Mouse (Mus musculus): Measurements from ENCODE around the gene Slc34a1. TPM values are rescaled to one million over a fixed set of nuclear protein-coding genes. Genes with fewer than 3 reads are reported as not detected.

Gene Slc34a1
- not detected for total RNA-seq (2021)

DNA sequence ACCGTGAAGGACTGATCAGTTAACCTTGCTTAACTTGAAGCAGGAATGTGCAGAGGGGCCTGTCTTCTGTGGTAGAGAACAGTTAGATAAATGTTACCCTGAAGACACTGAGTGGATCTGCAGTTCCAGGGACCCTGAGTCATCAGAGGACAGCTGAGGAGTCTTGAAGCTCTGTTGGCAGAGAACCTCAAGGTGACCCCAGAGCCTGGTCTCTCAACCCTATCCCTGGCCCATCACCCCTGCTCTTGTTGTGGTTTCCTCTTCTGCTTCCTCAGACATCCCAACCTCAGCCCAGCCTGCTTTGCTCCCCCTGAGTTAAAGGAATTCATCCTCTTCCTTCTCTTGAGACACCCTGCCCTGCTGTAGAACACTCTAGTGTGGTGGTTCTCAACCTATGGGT lies at the start of gene Slc34a1:
TSS of gene Slc34a1 (plus strand) at position 100 of the 400 bp plus-strand sequence.
- no peak for DNase-seq (ENCODE audit: low spot score)

DNA sequence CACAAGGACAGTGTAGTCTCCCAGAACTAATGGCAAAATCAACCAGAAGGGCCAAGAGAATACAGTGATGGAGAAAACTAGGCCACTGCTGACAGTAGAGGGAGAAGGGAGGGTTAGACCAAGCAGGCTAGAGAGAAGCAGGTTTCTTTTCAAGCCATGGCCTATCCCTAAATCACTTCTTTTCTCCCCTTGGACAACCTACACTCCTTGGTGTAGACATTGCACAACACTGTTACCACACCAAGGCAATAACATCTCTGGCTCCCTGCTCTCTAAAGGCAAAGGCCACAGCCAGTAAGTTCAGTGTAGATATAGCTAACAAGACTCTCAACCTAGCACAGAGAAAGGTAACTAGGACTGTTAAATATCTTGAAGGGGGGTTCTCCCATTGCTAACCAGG lies 36.8 kb upstream of the Slc34a1 start:
- intact Hi-C loops (cut with DNase I), result no loop called here

More for the DNA sequence above, at the start of gene Slc34a1:
- intact Hi-C loops (cut with DNase I), result no loop called here

GRCm38 (mm10) chr13:55361974-55362452 lies 36.0 kb upstream of the Slc34a1 start:
- no peak for DNase-seq (ENCODE audit: low spot score)
- intact Hi-C loops (cut with DNase I), result no loop called here

More for the DNA sequence above, 36.8 kb upstream of the Slc34a1 start:
- DNase-seq (ENCODE audit: low spot score), result no peak

DNA sequence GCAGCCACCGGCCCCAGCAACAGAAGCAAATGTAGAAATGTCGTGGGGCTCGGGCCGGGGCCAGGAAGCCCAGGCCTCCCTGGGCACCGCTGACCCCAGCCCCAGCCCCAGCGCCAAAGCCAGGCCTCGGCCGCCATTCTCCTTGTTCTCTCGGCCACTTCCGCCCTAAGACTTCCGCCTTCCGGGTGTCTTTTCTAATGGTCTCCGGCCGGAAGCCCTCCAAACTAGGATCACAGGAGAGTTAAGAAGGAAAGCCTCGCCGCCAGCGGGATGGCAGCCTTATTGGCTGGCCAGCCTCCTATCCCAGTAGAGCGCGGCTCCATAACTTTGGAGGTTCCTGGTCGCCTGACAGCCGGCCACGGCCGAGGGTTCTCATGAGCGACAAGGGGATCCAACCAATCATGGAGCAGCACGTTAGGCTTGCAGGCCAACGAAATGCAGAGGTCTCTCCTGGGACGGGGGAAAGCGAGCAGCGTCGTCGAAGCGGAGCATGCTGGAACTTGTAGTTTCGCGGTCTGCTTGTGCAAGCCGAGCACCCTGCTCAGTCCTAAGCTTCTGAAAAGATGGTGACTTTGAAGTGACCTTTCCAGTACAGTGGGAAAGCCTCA lies 35.4 kb upstream of the Slc34a1 start, which contains the start of gene Lman2:
TSS of gene Lman2 (minus strand) at position 331 of the 608 bp plus-strand sequence.
- DNase-seq (ENCODE audit: low spot score), result peak; percentile 97
- intact Hi-C loops (cut with DNase I), result no loop called here

DNA sequence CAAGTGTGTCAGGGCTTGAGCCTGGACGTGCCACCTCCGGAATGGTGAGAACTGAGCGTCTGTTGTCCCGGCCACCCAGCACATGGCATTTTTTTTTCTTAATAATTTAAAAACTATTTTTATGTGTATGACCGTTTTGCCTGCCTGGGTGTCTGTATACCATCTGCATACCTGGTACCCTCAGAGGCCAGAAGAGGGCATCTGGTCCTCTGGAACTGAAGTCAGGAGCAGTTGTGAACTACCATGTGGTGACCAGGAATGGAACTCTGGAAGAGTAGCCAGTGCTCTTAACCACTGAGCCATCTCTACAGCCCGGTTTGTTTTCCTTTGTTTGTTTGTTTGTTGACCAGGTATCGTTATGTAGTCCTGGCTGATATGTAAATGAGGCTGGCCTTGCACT lies 29.6 kb upstream of the Slc34a1 start:
- no peak for DNase-seq (ENCODE audit: low spot score)
- intact Hi-C loops (cut with DNase I), result no loop called here

GRCm38 (mm10) chr13:55369531-55370114 lies 28.4 kb upstream of the Slc34a1 start, which contains the start of gene Rgs14:
Rgs14 (plus strand) TSS chr13:55369732.
- no peak for DNase-seq (ENCODE audit: low spot score)
- intact Hi-C loops (cut with DNase I), result no loop called here

DNA sequence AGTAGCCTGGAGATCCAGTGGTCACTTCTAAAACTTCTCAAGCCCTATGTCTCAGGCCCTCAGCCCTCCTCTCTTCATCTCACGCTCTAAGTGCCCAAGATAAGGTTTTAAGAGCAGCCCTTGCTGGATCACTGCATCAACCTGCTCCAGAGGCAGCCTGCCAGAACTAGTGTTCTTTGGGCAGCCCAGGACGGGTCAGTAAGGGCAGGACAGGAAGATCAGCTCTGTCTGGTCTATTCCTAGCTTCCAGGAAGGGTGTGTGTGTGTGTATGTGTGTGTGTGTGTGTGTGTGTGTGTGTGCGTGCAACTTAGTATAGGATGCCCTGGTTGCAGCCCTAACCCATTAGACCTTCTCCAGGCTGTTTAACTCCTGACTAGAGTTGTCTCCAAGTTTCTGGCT lies 27.8 kb upstream of the Slc34a1 start:
- no peak for DNase-seq (ENCODE audit: low spot score)
- intact Hi-C loops (cut with DNase I), result no loop called here

GRCm38 (mm10) chr13:55371007-55371681 lies 26.8 kb upstream of the Slc34a1 start:
- intact Hi-C loops (cut with DNase I), result no loop called here
- DNase-seq (ENCODE audit: low spot score), result no peak

DNA sequence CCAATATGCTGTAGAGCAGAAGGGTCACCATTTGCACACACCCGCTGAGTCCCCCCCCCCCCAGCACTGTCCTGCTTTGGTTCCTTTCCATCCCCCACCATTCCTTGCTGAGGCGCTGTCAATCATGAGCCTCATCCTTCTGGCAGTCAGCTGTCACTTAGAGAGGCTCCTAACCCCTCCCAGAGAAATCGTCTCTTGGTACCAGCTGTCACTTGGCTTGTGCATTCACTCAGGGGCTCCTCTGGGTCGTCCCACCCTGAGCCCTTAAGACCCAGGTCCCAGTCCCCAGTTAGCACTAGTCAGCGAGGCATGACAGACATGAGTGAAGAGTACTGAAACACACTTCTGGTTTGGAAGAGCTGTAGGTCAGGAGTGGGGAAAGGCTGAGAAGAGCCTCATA lies 26.2 kb upstream of the Slc34a1 start:
- intact Hi-C loops (cut with DNase I), result no loop called here
- DNase-seq (ENCODE audit: low spot score), result no peak

DNA sequence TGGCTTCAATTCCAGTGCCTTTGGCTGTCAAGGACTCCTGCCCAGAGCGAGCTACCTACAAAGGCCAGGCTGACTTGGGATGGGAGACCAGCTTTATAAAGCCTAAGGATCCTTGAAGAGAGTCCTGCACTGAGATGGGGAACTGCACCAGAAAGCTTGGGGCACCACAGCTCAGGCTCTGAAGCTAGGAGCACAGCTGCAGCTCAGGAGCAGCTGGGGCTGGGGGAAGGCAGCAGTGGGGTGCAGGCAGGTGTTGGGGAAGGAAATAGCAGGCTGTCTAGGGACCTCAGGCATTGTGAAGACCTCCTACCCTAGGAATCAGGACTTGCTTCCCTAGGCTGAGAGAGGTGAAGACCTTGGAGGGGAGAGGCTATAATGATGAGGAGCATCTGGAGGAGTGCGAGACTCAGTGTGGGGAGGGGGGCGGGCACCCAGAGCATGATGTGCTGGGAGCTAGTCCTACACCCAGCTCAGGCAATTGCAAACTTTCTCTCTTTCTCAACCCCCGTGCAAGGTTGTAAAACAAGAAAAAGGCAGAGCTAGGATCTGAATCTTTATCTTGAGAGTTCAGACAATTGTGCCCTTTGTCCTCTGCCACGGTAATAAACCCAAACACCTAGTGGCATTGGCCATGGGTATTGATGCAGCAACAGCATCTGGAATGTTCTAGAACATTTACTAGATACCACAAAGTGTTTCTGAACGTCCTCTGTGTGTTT lies 23.6 kb upstream of the Slc34a1 start:
- intact Hi-C loops (cut with DNase I), result no loop called here
- DNase-seq (ENCODE audit: low spot score), result no peak

GRCm38 (mm10) chr13:55375877-55376276 lies 22.1 kb upstream of the Slc34a1 start:
- intact Hi-C loops (cut with DNase I), result no loop called here
- no peak for DNase-seq (ENCODE audit: low spot score)

- intact Hi-C loops (cut with DNase I), result no loop called here
- DNase-seq (ENCODE audit: low spot score), result no peak
Measured at GRCm38 (mm10) chr13:55378907-55379580, 18.9 kb upstream of the Slc34a1 start.

GRCm38 (mm10) chr13:55381790-55382189 lies 16.2 kb upstream of the Slc34a1 start:
- intact Hi-C loops (cut with DNase I), result no loop called here
- DNase-seq (ENCODE audit: low spot score), result no peak

DNA sequence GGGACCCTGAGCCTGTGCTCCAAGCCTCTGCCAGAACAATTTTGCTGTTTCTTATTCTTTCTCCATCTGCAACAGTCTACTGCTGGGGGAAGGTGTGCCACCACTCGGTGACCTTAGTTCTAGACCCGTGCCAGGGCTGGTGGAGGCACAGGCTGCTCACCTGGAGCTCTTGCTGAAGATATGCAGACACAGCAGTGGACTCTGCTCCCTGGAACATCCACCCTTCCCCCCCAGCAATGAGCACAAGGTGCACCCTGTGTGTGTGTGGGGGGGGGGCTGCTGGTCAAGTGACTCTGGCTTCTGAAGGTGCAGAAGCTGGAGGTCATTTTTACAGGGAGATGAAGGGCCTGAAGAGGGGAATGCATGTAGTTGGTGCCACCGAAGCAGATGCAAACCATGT lies 7.3 kb upstream of the Slc34a1 start:
- no peak for DNase-seq (ENCODE audit: low spot score)
- intact Hi-C loops (cut with DNase I), result no loop called here

GRCm38 (mm10) chr13:55391626-55392029 lies 6.4 kb upstream of the Slc34a1 start:
- intact Hi-C loops (cut with DNase I), result no loop called here
- no peak for DNase-seq (ENCODE audit: low spot score)

GRCm38 (mm10) chr13:55392933-55393332 lies 5.1 kb upstream of the Slc34a1 start:
- DNase-seq (ENCODE audit: low spot score), result no peak
- intact Hi-C loops (cut with DNase I), result no loop called here

DNA sequence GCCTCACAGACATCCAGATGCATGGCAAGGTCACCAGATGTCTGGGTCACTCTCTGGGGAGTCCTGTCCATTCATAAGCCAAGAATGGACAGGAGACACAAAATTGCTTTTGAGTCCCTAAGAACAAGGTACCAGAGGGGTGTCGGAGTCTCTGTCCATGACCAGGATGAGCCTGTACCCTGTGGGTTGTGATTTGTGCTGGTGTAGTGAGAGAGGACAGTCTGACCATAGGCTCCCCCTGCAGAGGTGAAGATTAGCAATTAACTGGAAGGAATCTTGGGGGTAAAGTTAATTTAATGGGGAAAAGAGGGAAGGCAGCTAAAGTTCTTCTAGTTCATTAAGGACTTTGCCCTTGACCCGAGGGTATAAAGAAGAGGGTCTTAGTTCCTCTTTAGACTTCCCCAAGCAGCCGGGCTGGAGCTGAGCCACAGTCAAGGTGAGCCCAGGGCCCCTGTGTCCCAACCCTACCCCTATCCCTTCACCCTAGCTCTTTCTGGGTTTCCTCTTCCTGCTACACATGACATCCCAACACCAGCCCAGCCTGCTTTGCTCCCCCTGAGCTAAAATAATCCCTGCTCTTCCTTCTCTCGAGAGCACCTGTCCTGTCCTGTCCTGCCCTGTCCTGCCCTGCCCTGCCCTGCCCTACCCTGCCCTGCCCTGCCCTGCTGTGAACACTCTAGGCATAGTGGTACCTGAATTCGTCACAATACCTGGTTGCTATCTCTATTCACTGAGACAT lies 1.5 kb downstream of the Slc34a1 start:
- DNase-seq (ENCODE audit: low spot score), result no peak
- intact Hi-C loops (cut with DNase I), result no loop called here

DNA sequence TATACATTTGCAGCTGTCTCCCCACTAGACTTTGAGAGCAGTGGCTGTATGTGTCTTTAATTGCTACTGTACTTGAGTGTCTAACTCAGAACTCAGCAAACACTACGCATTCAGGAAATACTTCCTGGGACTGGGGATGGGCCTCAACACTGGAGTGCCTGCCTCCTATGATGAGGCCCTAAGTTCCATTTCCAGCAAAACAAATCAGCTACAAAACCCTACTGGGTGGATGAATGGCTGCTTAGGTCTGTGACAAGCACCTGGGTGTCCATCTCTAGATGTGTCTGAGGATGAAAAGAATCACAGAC lies 2.0 kb downstream of the Slc34a1 start:
- intact Hi-C loops (cut with DNase I), result no loop called here
- DNase-seq (ENCODE audit: low spot score), result no peak

GRCm38 (mm10) chr13:55403266-55403665 lies 5.3 kb downstream of the Slc34a1 start:
- no peak for DNase-seq (ENCODE audit: low spot score)
- intact Hi-C loops (cut with DNase I), result no loop called here

Data from heart, postnatal 25 days (tissue).